Mouse (Mus musculus): ENCODE measurements at regions not wholly inside any gene's neighbourhood (a gene's known extent, or its start where the extent isn't known, plus 50 kb on each side); places are given as distances from the start of the nearest gene placed in this dataset.

DNA sequence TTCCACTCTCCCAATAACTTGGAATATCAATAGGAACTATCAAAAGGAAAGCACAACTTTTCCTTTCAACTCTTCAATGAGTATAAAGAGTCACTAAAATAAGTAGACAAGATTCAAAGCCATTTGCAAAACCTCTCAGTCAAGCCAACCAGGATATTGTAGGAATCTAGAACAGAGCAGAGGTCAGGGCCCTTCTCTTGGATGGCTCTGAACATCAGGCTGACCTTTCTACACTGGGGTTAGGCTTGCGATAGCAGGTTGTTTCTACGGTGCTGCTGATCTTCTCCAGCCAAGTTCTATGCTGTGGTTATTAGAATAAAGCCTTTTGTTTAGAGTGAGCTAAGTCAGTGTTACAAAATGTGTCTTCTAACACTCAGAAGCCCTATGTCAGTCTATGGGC is 658.6 kb downstream of the Ofcc1 start:
- no peaks in the 10 kb centered on the region for H3K36me3 ChIP-seq
- DNase-seq (ENCODE audit: low spot score) = no peak
- H3K4me3 ChIP-seq = no peak overlapping the region
- no peaks in the 10 kb centered on the region for H3K27me3 ChIP-seq (ENCODE audit: insufficient read depth, poor library complexity, severe bottlenecking)
- H3K9me3 ChIP-seq = no peaks in the 10 kb centered on the region
- H3K27ac ChIP-seq = no peak overlapping the region
- H3K4me1 ChIP-seq (replicated peaks) = no peaks in the 10 kb centered on the region
- WGBS = 81% methylated on average over 2 of the region's 2 CpGs

DNA sequence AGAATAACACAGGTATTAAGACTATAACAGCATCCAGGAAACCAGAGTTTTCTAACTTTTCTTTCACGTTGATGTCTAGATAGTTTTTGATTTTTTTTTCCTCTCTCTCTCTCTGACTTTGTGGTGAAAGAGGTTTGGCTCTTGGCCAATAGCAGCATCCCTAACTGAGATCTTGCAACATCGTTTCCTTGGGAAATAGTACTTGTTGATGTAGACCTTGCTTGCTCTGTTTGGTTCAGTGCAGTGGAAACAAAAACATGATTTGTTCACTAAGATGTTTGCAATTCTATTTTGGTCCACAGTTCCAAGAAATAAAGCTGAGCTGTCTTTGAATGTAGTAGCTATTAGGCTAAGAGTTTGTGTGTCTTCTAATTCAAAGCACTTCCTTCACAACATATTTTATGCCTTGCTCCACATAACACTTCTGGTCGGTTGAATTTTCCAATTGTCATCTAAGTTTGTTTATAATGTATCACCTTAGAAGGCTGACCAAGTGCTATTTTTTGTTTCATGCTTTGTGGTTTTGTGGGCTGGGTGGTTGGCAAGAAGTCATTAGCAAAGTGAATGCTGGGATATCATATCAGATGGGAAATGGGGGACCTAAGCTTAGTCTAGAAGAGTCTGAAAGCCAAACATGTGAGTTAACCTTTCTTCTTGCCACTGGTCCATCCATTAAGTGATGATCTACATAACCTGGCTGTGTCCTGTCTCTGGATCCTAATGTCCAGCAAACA is 669.8 kb downstream of the Ofcc1 start:
- Histone ChIP-seq H3K4me1 (replicated peaks) (no peaks in the 10 kb centered on the region), H3K27me3 (ENCODE audit: insufficient read depth, poor library complexity, severe bottlenecking) (no peaks in the 10 kb centered on the region), H3K27ac (no peak overlapping the region), H3K9me3 (no peaks in the 10 kb centered on the region), H3K36me3 (no peaks in the 10 kb centered on the region), H3K4me3 (no peak overlapping the region)
- DNase-seq (ENCODE audit: low spot score) = no peak
- 89% methylated on average over 3 of the region's 3 CpGs for WGBS

DNA sequence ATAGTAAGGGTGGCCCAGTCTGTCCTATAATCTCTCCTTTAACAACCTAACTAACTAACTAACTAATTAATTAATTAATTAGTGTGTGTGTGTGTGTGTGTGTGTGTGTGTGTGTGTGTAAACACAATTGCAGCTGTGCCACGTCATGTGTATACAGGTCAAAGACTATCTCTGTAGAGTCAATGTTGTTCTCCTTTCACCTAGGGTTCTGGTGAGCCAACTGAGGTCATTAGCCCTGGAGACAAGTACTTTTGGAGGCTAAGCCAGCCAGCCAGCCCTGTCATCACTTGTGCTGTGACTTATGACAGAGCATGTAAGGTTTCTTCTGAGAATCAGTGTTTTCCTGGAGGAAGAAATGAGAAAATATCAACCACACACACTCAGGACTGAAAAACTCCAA is 696.7 kb downstream of the Ofcc1 start:
- no peak for DNase-seq (ENCODE audit: low spot score)
- no peaks in the 10 kb centered on the region for H3K27me3 ChIP-seq (ENCODE audit: insufficient read depth, poor library complexity, severe bottlenecking)
- no peaks in the 10 kb centered on the region for H3K36me3 ChIP-seq
- no peaks in the 10 kb centered on the region for H3K9me3 ChIP-seq
- H3K27ac ChIP-seq = no peak overlapping the region
- no peaks in the 10 kb centered on the region for H3K4me1 ChIP-seq (replicated peaks)
- WGBS = 90% methylated on average over 1 of the region's 1 CpGs
- no peak overlapping the region for H3K4me3 ChIP-seq

DNA sequence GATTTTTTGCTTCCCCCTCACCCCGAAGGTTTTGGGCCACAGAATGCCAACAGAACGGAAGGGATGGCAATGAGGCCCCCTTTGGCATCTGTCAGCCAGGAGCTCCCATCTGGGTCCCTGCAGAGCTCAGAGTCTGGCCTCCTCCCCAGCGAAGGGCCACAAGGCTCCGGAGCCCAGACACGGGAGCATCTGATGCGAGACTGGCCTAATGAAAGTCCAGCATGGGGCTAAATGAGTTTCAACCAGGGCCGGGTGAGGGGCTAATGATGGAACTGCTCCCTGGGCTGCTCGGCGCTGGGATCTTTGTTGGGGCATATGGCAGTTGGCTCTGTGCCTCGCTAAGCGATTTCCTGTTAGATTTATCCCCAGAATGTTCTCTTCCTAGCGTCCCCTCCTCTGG is 688.8 kb upstream of the Slc35b3 start:
- peak; percentile 5 for DNase-seq (ENCODE audit: low spot score)
- 51% methylated on average over 12 of the region's 12 CpGs for WGBS
- H3K27me3 ChIP-seq (ENCODE audit: insufficient read depth, poor library complexity, severe bottlenecking) = peaks cover 46% of the 10 kb centered on the region

GRCm38 (mm10) chr13:39647367-39647766 is 686.7 kb upstream of the Slc35b3 start:
- Histone ChIP-seq H3K4me1 (replicated peaks) (no peaks in the 10 kb centered on the region), H3K27me3 (ENCODE audit: insufficient read depth, poor library complexity, severe bottlenecking) (peaks cover 46% of the 10 kb centered on the region), H3K27ac (no peak overlapping the region), H3K4me3 (no peak overlapping the region), H3K9me3 (no peaks in the 10 kb centered on the region), H3K36me3 (no peaks in the 10 kb centered on the region)
- DNase-seq (ENCODE audit: low spot score) = peak; percentile 30
- WGBS = 21% methylated on average over 9 of the region's 9 CpGs

More for the DNA sequence above, 688.8 kb upstream of the Slc35b3 start:
- H3K9me3 ChIP-seq = no peaks in the 10 kb centered on the region
- no peaks in the 10 kb centered on the region for H3K4me1 ChIP-seq (replicated peaks)
- H3K36me3 ChIP-seq = no peaks in the 10 kb centered on the region
- H3K4me3 ChIP-seq = no peak overlapping the region
- no peak overlapping the region for H3K27ac ChIP-seq

- no peaks in the 10 kb centered on the region for H3K9me3 ChIP-seq
- 87% methylated on average over 8 of the region's 8 CpGs for WGBS
- H3K4me3 ChIP-seq = no peak overlapping the region
- no peak overlapping the region for H3K27ac ChIP-seq
- no peak for DNase-seq (ENCODE audit: low spot score)
- no peaks in the 10 kb centered on the region for H3K27me3 ChIP-seq (ENCODE audit: insufficient read depth, poor library complexity, severe bottlenecking)
- H3K36me3 ChIP-seq = no peaks in the 10 kb centered on the region
- H3K4me1 ChIP-seq (replicated peaks) = no peaks in the 10 kb centered on the region
Observed at GRCm38 (mm10) chr13:39631506-39632132, 670.9 kb upstream of the Slc35b3 start.

Data from hindbrain, embryonic 10.5 days (tissue).